Mouse (Mus musculus): Measurements from ENCODE around the gene Gm6793.

DNA sequence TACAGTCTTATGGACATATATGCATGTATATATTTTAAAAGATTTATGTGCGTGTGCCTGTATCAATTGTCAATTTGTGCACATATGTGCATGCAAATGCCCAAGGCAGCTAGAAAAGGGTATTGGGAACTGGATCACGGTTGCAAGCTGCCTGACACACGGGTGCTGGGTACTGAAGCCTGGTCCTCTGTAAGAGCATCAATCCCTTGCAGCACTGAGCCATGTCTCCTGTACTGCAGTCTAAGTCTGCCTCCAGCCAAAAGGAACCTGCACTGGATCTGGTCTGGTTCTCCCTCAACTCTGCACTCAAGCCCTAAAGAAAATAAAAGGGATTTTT is 22.2 kb downstream of the Gm6793 start:
- no peak for TF ChIP-seq POLR2A (IDR thresholded peaks at IDR 0.05; ENCODE audit: insufficient read depth, low read depth, low read length)
- no peak for TF ChIP-seq CTCF (IDR thresholded peaks at IDR 0.05; ENCODE audit: insufficient read depth, low read depth, low read length)

All from olfactory bulb, adult 2 months (tissue).